Mouse (Mus musculus): ENCODE results near the gene Gja4.

DNA sequence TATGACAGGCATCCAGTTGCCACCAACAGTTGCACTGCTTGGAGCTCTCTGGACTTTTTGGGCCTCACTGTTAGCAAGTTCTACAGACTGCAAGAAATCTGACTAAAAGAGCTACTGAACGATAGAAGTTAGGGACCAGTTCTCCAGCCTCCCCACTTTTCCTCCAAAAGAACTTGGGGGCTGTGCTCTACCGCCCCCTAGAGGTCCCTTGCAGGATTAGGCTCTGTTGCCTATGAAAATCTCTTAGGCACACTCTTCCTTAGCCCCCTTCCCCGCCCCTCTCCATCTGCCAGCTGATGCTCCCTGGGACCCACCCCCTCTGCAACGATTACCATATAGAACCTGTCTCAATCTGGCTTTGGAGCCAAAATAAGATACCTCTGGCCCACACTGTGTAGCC is 49.5 kb upstream of the Gja4 start:
- TF ChIP-seq CTCF (IDR thresholded peaks at IDR 0.05; ENCODE audit: extremely low read depth, insufficient read depth, low read length) (0 out of 2 replicates have a peak, but pooled peaks have one; percentile 21), POLR2A (IDR thresholded peaks at IDR 0.05; ENCODE audit: extremely low read depth, insufficient read depth, low read length) (no peak)
